Mouse (Mus musculus) liver, adult 2 months (tissue): ENCODE measurements around the gene Eva1b. TPM values are rescaled to one million over a fixed set of nuclear protein-coding genes. Genes with fewer than 3 reads are reported as not detected.
A peak's percentile ranks its signal among the peaks of the same experiment; 100 is the strongest.

ENCODE experiments used
- DNase-seq: peaks from one replicate; pipeline ENCODE4 v3.0.0-alpha.2; 2011; ENCODE audit warnings: low read depth, low spot score; ENCODE audit errors: extremely low read depth
- H3K27ac ChIP-seq: fragments of 200-500 bp; replicated peaks from 2 replicates; pipeline ENCODE4 v1.5.1; 2012; ENCODE audit warnings: low read depth, mild to moderate bottlenecking, control low read depth, inconsistent platforms, low read length; ENCODE audit not compliant: insufficient read depth
- H3K27me3 ChIP-seq: fragments of 200-500 bp; 2 replicates; pipeline ENCODE4 v1.6.1; 2012; ENCODE audit warnings: mild to moderate bottlenecking, moderate library complexity, low read length, inconsistent platforms; ENCODE audit not compliant: control insufficient read depth, insufficient read depth
- H3K36me3 ChIP-seq: fragments of 200-500 bp; 2 replicates; pipeline ENCODE4 v1.6.1; 2012; ENCODE audit warnings: low read length, inconsistent platforms; ENCODE audit not compliant: control insufficient read depth, insufficient read depth
- H3K4me1 ChIP-seq: fragments of 200-500 bp; 2 replicates; pipeline ENCODE4 v1.6.1; 2011; ENCODE audit warnings: low read length; ENCODE audit not compliant: control insufficient read depth, insufficient read depth
- H3K4me3 ChIP-seq: fragments of 200-500 bp; 2 replicates; pipeline ENCODE4 v1.5.1; 2011; ENCODE audit warnings: low read depth, mild to moderate bottlenecking, control low read depth, low read length, moderate library complexity; ENCODE audit not compliant: insufficient read depth
- H3K79me2 ChIP-seq: fragments of 200-500 bp; 2 replicates; pipeline ENCODE4 v1.6.1; 2012; ENCODE audit warnings: inconsistent platforms, mild to moderate bottlenecking, low read length, moderate library complexity; ENCODE audit not compliant: control insufficient read depth, insufficient read depth
- H3K9ac ChIP-seq: fragments of 200-500 bp; 2 replicates; pipeline ENCODE4 v1.6.1; 2012; ENCODE audit warnings: low read depth, mild to moderate bottlenecking, control low read depth, inconsistent platforms, low read length
- CTCF ChIP-seq: fragments of 200-500 bp; IDR thresholded peaks from 2 replicates; pipeline ENCODE4 v1.5.1; 2011; ENCODE audit warnings: low read depth, low read length, control low read depth
- POLR2A ChIP-seq: fragments of 200-500 bp; IDR thresholded peaks from 2 replicates; pipeline ENCODE4 v1.6.1; 2011; ENCODE audit warnings: low read length, control low read depth; ENCODE audit not compliant: insufficient read depth; ENCODE audit errors: extremely low read depth
- WGBS: fragments of 180-500 bp; shearing (Covaris S2); methylation state at CpG from one replicate; pipeline ENCODE4 v1.1.7; 2018; 5-methylcytosine and 5-hydroxymethylcytosine counted together
- polyA plus RNA-seq: library from polyadenylated mRNA; depleted of rRNA; stranded (reverse); fragments of >200 nt; gene quantifications from 2 replicates; pipeline ENCODE4 v1.2.3, GENCODE M21; 2012
- total RNA-seq: library from RNA; depleted of rRNA; stranded (reverse); fragments of >200 nt; gene quantifications from 2 replicates; pipeline ENCODE4 v1.2.3, GENCODE M21; 2014

Gene Eva1b
- total and polyA plus RNA-seq, 2 experiments, result 8.0 to 18.1 TPM

DNA sequence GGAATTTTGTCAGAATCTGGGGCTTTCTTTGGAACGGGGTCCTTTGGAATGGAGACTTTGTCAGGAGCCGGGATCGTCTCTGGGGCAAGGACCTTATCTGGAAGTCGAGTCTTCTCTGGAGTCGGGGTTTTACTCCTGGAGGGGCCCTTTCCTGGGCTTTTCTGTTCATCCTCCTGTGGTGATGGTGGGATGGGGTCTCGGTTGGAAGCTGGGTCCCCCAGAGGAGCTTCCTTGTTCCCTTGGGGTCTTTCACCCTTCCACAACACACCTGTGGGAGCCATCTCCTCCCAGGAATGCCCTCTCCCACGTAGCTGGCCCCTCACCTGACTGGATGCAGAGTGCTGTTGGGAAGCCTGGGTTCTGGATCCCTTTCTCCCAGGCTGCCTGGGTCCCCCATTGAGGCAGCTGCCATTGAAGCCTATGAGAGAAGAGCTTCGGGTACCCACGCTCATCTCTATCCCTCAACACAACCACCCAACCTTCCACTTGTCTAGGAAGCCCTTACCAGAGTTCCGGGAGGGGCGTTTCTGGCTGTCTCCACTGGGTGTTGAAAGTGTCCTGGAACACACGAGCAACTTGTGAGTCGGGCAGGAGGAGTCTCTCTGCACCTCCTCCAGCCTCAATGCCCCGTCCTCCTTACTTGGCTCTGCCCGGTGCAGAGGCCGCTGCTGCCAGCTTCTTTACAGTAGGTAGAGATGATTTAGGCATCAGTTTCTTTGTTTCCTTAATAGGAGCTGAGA lies 4.3 kb downstream of the Eva1b start:
- TF ChIP-seq CTCF, result no peak
- no peak for TF ChIP-seq POLR2A
- no peak for DNase-seq
- Histone ChIP-seq H3K79me2 (no peaks in the 10 kb centered on the region), H3K27ac (no peak overlapping the region), H3K36me3 (no peaks in the 10 kb centered on the region), H3K4me1 (peaks cover 6% of the 10 kb centered on the region; the same call in 1 of the 2 replicates), H3K27me3 (no peaks in the 10 kb centered on the region), H3K4me3 (no peak overlapping the region), H3K9ac (no peak overlapping the region)
- WGBS, result 77% methylated on average over 16 of the region's 16 CpGs

DNA sequence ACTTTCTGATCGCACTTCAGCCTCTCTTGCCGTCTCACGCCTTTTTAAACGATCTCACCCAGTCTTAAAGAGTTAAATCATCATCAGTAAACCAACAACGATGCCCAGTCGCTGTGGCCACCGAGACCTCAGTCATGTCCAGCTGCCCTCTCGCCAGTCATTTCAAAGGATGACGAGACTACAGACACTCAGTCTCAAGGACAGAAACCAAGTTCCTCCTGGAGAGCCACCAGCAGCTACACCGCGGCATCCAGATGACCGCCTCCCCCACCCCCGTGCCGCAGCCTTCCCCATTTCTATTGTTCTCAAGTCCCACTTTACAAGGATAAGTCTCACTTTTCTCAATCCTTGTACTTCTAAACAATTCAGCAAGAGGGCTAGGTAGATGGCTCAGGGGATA lies 5.3 kb downstream of the Eva1b start:
- Histone ChIP-seq H3K27ac (no peak overlapping the region), H3K27me3 (no peaks in the 10 kb centered on the region), H3K79me2 (no peaks in the 10 kb centered on the region), H3K9ac (no peak overlapping the region), H3K4me3 (no peak overlapping the region), H3K36me3 (no peaks in the 10 kb centered on the region), H3K4me1 (peaks cover 3% of the 10 kb centered on the region; the same call in 1 of the 2 replicates)
- WGBS, result 69% methylated on average over 14 of the region's 14 CpGs
- DNase-seq, result no peak
- no peak for TF ChIP-seq POLR2A
- no peak for TF ChIP-seq CTCF

DNA sequence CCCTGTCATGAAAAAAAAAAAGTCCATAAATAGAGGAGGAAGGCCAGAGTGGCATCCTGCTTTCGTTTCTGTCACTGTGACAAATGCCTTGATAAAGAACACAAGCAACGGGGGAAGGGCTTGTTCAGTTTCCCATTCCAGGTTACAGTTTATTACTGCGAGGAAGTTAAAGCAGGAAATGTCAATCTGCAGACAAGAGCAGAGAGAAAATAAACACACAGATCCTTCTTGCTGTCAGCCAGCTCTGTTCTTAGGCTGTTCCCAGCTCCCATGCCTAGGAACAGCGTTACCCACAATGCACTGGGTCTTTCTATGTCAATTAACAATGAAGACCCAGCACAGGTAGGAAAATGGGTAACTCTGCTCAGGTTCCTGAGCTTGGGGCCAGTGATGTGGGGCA lies 7.6 kb downstream of the Eva1b start:
- H3K9ac ChIP-seq, result no peak overlapping the region
- TF ChIP-seq POLR2A, result no peak
- no peak for TF ChIP-seq CTCF
- H3K4me3 ChIP-seq, result no peak overlapping the region
- no peaks in the 10 kb centered on the region for H3K79me2 ChIP-seq
- H3K27me3 ChIP-seq, result no peaks in the 10 kb centered on the region
- H3K4me1 ChIP-seq, result no peaks in the 10 kb centered on the region
- 62% methylated on average over 4 of the region's 4 CpGs for WGBS
- no peaks in the 10 kb centered on the region for H3K36me3 ChIP-seq
- peak; percentile 50 for DNase-seq
- peak overlapping the region; percentile 67 for H3K27ac ChIP-seq

DNA sequence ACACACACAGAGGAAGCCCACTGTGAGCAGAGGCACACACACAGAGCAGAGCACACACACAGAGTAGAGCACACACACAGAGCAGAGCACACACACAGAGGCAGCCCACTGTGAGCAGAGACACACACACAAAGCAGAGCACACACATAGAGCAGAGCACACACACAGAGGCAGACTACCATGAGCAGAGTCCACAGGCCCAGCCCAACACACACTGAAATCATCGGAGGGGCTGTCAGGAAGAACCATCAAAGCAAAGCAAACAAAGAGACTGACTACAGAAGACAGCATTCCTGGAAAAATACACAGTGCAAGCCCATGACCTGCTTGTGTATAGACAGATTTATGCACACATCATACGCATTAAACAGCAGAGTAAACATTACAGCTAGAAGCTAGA lies 8.3 kb downstream of the Eva1b start:
- Histone ChIP-seq H3K79me2 (no peaks in the 10 kb centered on the region), H3K27me3 (no peaks in the 10 kb centered on the region), H3K27ac (peak overlapping the region; percentile 67), H3K9ac (no peak overlapping the region), H3K36me3 (no peaks in the 10 kb centered on the region), H3K4me3 (no peak overlapping the region), H3K4me1 (no peaks in the 10 kb centered on the region)
- WGBS, result 18% methylated on average over 2 of the region's 2 CpGs
- no peak for TF ChIP-seq CTCF
- TF ChIP-seq POLR2A, result no peak
- DNase-seq, result no peak

DNA sequence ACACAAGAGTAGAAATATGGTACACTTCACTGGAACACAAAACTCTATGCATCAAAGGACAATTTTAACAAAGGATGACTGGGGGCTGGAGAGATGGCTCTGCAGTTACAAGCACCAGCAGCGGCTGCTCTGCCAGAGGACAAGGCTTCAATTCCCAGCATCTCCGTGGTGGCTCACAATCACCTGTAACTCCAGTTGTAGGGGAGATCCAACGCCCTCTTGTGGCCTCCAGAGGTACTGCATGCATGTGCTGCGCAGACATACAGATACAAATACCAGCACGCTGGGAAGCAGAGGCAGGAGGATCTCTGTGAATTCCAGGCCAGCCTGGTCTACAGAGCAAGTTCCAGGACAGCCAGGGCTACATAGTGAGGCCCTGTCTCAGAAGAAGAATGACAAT lies 9.1 kb downstream of the Eva1b start:
- no peaks in the 10 kb centered on the region for H3K36me3 ChIP-seq
- H3K9ac ChIP-seq, result no peak overlapping the region
- H3K4me1 ChIP-seq, result no peaks in the 10 kb centered on the region
- H3K27ac ChIP-seq, result no peak overlapping the region
- TF ChIP-seq POLR2A (no peak), CTCF (peak; percentile 88)
- 62% methylated on average over 5 of the region's 5 CpGs for WGBS
- H3K79me2 ChIP-seq, result no peaks in the 10 kb centered on the region
- H3K4me3 ChIP-seq, result no peak overlapping the region
- H3K27me3 ChIP-seq, result no peaks in the 10 kb centered on the region
- no peak for DNase-seq

DNA sequence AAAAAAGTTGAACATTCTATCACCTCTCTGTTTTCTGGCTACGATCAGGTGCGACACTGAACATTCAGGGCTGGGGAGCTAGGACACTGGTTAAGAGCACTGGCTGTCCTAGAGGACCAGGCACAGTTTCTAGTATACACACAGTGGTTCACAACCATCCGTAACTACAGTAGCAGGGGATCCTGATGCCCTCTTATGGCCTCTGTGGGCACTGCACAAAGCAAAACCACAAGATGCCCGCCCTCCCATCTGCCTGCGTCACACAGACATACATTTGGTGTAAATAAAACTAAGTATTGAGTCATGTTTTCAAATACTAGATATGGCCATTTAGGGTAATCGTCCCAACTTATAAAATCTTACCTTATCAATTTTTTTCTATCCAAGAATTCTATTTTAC lies 10.0 kb downstream of the Eva1b start:
- no peak overlapping the region for H3K9ac ChIP-seq
- H3K4me1 ChIP-seq, result no peaks in the 10 kb centered on the region
- 94% methylated on average over 6 of the region's 6 CpGs for WGBS
- DNase-seq, result no peak
- no peaks in the 10 kb centered on the region for H3K79me2 ChIP-seq
- no peak overlapping the region for H3K27ac ChIP-seq
- H3K4me3 ChIP-seq, result no peak overlapping the region
- H3K27me3 ChIP-seq, result no peaks in the 10 kb centered on the region
- no peaks in the 10 kb centered on the region for H3K36me3 ChIP-seq
- TF ChIP-seq CTCF (peak; percentile 49), POLR2A (no peak)
